Mouse (Mus musculus) heart, postnatal 4 days (tissue): ENCODE data around the gene Cox7a2l. TPM values are rescaled to one million over a fixed set of nuclear protein-coding genes. Genes with fewer than 3 reads are reported as not detected.

Experiments
- DNase-seq: peaks from one replicate; pipeline ENCODE4 v3.0.0; 2021
- total RNA-seq, 2 experiments: library from RNA; stranded (reverse); gene quantifications; 2 replicates each; pipeline ENCODE4 v1.2.3; 2021

The Cox7a2l gene
- total RNA-seq, result 100 to 1,000 TPM; 289 to 300 TPM

GRCm38 (mm10) chr17:83517280-83518015, at the start of gene Cox7a2l:
TSS of gene Cox7a2l (minus strand) at chr17:83517330.
- no peak for DNase-seq

GRCm38 (mm10) chr17:83565506-83565905, 48.4 kb upstream of the Cox7a2l start:
- DNase-seq, result no peak

DNA sequence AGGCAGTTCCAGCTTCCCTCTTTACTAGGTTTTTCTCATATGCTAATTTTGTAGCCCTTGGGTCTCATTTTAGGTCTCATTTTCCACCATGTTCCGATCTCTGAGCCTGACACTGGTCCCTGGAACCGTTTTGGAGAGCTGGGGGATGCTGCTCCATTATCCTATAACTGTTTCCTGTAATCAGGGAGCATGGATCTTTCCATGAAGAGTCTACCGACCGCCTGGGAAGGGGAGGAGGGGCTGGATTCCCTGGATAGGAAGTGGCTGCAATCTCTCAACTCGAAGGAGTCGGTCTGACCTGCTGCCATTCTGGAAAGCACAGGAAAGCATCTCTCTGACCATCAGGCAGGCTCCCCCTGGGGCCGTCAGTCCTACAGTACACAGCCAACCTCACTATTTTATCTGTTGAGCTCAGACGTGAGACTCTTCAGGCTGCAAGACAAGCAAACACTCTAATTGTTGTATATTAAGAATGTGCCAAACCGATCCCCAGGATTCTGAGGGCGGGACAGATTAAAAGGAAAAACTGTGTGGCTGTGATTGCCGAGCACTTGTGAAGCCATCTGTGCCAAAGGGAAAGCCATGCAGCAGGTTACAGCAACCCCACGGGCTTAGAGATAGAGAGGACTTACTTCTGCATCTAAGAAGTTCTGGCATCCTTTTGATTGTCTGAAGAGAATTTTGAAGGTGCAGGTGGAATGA, 47.1 kb upstream of the Cox7a2l start:
- DNase-seq, result no peak

DNA sequence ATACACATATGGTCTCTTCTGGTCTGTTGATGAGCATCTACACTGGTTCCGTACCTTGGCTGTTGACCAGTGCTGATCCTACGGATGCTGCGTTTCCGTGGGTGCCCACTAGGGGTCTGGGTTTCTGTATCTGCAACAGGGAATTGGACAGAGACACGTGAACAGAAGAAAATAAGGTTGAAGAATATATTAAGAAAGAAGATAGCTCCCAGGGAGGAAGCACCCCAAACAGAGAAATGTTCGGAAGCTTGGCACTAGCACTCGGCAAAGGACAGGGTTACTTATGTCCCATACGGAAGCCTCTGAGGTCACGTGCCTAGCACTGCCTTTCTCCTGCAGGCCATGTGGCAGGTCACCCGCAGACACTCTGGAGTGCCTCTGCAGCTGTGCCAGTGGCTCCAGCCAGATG, 46.6 kb upstream of the Cox7a2l start:
- DNase-seq, result peak; percentile 71

- no peak for DNase-seq
Measured at GRCm38 (mm10) chr17:83562153-83563010, 45.3 kb upstream of the Cox7a2l start.

DNA sequence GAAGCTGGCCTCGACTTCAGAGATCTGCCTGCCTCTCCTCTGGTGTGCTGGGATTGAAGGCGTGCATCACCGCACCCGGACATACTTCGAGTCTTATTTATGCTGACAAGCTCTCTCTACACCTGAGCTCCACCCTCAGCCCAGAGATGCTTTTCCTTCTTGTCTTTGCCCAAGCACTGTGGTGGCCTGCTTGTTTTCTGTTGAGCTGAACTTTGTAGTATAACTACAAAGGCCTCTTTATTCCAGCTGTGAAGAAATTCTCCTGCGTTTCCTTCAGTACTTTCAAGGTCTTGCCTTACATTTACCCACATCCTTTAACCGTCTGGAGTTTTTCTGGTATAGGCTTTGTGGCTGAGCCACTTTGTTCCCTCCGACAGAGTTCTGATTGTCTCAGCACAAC, 42.0 kb upstream of the Cox7a2l start:
- no peak for DNase-seq

- DNase-seq, result no peak
Measured at GRCm38 (mm10) chr17:83555836-83556235, 38.7 kb upstream of the Cox7a2l start.

GRCm38 (mm10) chr17:83554997-83555396, 37.9 kb upstream of the Cox7a2l start:
- DNase-seq, result no peak

DNA sequence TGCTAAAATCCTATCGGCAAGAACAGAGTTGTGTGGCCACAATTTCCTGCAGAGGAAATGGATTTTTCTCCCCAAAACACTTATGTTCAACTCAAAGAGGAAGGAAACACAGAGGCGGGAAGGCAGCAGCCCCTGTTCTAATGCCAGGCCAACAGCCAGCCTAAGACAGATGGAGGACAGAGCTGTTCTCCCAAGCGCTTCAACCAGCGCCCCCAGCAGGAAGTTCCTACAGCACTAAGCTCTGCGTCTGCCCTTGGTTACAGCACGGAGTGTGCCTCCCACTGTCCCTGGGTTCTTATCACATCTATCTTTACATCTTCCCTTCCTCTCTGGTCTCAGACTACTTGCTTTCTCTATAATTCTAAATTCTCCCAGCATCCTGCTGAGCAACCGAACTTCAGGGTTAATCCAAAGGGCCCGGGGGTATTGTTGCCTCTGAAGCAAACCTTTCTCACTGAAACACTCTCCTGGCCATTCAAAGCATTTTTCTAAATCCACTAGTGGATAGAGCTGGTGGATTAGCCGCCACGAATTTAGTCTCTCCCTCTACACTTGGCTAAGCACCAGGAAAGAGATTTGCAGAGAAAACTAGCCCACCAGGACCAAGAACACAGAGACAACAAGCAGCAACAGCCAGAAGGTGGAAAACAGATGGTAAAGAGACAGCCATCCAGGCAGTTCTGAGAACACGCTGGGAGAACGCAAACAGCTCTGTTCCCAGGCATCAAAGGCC, 31.5 kb upstream of the Cox7a2l start:
- DNase-seq, result peak; percentile 16

GRCm38 (mm10) chr17:83547145-83547544, 30.0 kb upstream of the Cox7a2l start:
- DNase-seq, result no peak

GRCm38 (mm10) chr17:83545756-83546742, 28.9 kb upstream of the Cox7a2l start:
- DNase-seq, result no peak

DNA sequence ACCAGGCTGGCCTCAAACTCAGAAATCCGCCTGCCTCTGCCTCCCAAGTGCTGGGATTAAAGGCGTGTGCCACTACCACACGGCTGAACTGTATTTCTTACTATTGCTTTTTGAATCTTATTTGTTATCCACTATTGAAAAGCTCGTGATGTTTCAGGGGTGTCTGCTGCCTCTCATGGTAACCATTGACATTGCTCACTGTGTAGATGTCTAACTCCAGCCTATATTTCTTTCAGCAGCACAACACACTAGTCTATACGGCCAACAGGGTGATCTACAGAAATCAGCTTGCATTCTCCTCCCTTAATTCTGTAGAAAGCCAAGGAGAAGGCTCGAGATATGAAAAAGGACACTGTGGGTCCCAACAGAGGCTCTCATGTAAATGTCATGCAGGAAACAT, 28.1 kb upstream of the Cox7a2l start:
- no peak for DNase-seq

GRCm38 (mm10) chr17:83542424-83542823, 25.3 kb upstream of the Cox7a2l start:
- no peak for DNase-seq

GRCm38 (mm10) chr17:83539262-83540037, 22.3 kb upstream of the Cox7a2l start:
- DNase-seq, result no peak

- no peak for DNase-seq
Measured at GRCm38 (mm10) chr17:83538694-83539093, 21.6 kb upstream of the Cox7a2l start.

- no peak for DNase-seq
Measured at GRCm38 (mm10) chr17:83538141-83538540, 21.0 kb upstream of the Cox7a2l start.

DNA sequence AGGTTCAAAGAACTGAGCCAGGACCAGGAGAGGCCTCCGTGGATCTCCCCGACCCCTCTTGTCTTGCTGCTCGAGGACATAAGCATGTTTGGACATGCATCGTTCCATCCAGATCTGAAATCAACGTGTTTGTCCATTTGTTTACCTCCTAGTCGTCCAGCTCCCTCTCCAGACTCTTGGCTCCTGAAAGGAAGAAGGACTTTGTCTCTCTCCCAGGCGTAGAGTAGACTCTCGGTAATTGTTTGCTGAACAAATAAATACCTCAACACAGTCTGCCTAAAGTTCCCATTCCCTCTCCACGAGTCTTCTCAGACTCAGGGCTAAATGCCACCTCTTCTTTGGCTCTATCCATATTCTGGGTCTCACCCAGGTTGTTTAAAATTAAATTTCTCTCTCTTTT, 16.0 kb upstream of the Cox7a2l start:
- no peak for DNase-seq

DNA sequence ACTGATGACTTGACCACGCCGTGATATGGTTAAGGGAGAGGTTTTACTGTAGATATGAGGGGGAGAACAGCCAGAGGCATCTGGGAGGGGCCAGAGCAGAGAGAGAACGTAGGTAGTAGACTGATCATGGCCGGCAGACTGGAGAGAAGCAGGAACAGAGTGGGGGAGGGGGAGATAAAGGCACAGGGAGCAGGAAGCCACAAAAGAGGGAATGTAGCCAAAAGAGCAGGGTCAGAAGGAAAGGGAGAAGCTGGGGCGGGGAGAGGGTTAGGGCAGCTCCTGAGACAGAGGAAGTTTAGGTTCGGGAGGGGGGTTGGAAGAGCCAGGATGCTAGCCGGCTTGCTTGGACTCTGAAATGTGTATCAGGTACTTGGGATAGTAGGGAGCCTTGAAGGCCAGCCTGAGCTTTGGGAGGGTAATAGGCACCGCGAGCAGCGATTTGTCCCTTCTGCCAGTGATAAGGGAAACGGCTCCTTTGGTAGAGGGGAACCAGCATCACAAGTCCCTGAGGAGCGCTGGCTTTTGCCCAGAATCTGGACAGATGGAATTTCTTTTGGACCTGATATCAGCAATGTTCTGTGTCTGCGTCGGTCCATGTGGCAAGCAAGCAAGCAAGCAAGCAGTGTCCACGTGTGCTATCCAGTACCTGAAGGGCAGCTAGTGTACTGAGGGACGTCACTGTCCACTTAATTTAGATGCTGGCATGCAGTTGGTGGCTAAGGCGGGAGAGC, 10.7 kb upstream of the Cox7a2l start:
- DNase-seq, result peak; percentile 68
